Mouse (Mus musculus): ENCODE measurements around the gene Rgs19. TPM values are rescaled to one million over a fixed set of nuclear protein-coding genes. Genes with fewer than 3 reads are reported as not detected.
A peak's percentile ranks its signal among the peaks of the same experiment; 100 is the strongest.

Gene Rgs19
- polyA plus RNA-seq (2015; fragmentation: Nextera tagmentation; extraction: Ambion mirVana) = 20.0 and 24.6 TPM in 2 replicates

DNA sequence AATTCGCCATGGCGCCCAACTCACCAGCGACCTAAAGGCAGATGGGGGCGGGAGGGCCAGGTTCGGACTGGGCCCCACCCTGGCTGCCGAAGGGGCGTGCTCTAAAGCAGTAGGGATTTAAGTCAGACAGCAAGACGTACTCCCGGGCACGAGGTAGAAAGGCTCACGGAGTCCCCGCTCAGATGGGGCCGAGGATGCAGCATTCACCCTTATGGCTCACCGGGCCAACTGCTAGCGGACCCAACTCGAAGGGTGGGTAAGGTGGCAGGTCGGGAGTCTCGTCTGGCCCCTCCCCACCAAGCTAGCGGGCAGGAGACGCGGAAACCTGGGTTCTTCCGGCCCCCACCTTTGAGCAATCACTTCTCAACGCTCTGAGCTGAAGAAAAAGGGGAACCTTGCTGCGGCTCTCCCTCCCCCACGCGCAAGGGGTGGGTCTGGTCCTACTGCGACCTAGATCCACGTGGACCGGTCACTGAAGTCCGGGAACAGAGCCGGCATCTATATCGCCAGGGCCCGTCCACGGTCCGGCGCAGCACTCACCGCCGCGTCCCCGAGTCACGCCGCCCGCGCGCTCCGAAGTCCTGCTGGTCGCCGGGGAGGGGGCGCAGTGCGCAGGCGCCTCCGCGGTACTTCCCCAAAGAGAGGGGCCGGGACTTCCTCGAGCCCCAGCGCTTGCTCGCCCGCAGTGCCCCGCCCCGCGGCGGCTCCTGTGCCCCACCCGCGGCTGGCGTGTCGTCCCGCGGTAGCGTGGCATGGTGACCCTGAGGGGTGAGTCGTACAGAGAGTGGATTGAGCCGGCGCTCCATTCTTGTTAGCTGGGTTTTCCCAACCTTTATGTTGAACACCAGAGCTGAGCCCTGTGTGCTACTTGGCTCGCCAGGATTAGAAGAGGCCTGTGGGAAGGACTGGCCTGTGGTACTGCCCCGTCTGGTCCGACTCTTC is at the start of gene Rgs19:
Rgs19 (minus strand) TSS at position 639 of the 942 bp plus-strand sequence.
- Histone ChIP-seq H3K4me3 (ENCODE audit: low read depth, low read length) (peak within 1 kb of the TSS; percentile 61), H3K9me3 (ENCODE audit: control insufficient read depth, low read length) (no peaks in the 10 kb centered on the region), H3K9ac (ENCODE audit: low read length) (peak within 1 kb of the TSS; percentile 62), H3K27me3 (ENCODE audit: control insufficient read depth, insufficient read depth, low read length) (no peaks in the 10 kb centered on the region), H3K27ac (replicated peaks) (0 out of 2 replicates have a peak within 1 kb of the TSS, but pooled peaks have one; percentile 31), H3K4me1 (replicated peaks; ENCODE audit: control insufficient read depth, insufficient read depth) (peaks cover 2% of the 10 kb centered on the region; the same call in 1 of the 2 replicates), H3K4me2 (replicated peaks; ENCODE audit: low read depth) (peak within 1 kb of the TSS; percentile 95), H3K36me3 (ENCODE audit: control insufficient read depth, insufficient read depth, low read length) (0 out of 2 replicates have a peak, but pooled peaks cover 3% of the 10 kb centered on the region)
- under 1% methylated on average over 73 of the region's 75 CpGs for WGBS
- peak; percentile 81 for ATAC-seq (ENCODE audit: low FRiP score, low TSS enrichment)
- no peak for TF ChIP-seq EP300 (optimal IDR thresholded peaks at IDR 0.05)
- peak; percentile 78 for DNase-seq (ENCODE audit: low spot score)

- ATAC-seq (ENCODE audit: low FRiP score, low TSS enrichment) (no peak), DNase-seq (ENCODE audit: low spot score) (no peak)
- Histone ChIP-seq H3K4me1 (replicated peaks; ENCODE audit: control insufficient read depth, insufficient read depth) (no peaks in the 10 kb centered on the region), H3K36me3 (ENCODE audit: control insufficient read depth, insufficient read depth, low read length) (no peaks in the 10 kb centered on the region), H3K27me3 (ENCODE audit: control insufficient read depth, insufficient read depth, low read length) (no peaks in the 10 kb centered on the region), H3K4me2 (replicated peaks; ENCODE audit: low read depth) (no peak overlapping the region), H3K9me3 (ENCODE audit: control insufficient read depth, low read length) (no peaks in the 10 kb centered on the region), H3K4me3 (ENCODE audit: low read depth, low read length) (no peak overlapping the region), H3K27ac (replicated peaks) (no peak overlapping the region), H3K9ac (ENCODE audit: low read length) (no peak overlapping the region)
- WGBS = 64% methylated on average over 3 of the region's 3 CpGs
- no peak for TF ChIP-seq EP300 (optimal IDR thresholded peaks at IDR 0.05)
- TF ChIP-seq CTCF (IDR thresholded peaks at IDR 0.05; ENCODE audit: low read depth) = no peak
Measured at GRCm38 (mm10) chr2:181730051-181730450, 36.3 kb upstream of the Rgs19 start.

DNA sequence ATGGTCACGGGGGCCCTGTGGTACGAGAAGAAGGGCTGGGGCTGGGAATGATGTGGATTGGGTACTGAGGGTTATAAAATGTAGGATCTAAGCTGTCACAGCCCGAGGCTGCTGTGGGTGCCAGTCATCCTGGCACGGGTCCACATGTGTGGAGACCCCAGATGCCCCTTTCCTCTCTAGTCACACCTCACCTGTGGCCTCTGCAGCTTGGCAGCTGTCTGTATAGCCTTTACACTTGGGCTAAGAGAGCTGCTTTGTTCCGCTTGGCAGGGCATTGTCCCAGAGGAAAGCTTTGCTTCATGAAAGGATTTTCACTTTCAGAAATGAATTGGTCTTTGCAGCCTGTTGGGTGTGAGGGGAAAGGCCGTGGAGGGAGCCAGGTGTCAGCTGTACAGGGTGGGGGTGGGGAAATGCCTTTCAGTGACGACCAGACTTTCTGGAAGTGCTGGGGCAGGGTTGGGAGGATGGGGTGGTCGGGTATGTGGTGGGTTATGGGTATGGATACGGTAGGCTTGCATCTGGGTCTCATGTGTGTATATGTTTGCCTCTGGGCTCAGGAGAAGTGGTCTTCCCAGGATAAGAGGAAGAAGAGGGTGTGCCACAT is 34.0 kb upstream of the Rgs19 start:
- no peak overlapping the region for H3K4me2 ChIP-seq (replicated peaks; ENCODE audit: low read depth)
- no peaks in the 10 kb centered on the region for H3K36me3 ChIP-seq (ENCODE audit: control insufficient read depth, insufficient read depth, low read length)
- H3K9me3 ChIP-seq (ENCODE audit: control insufficient read depth, low read length) = no peaks in the 10 kb centered on the region
- H3K27me3 ChIP-seq (ENCODE audit: control insufficient read depth, insufficient read depth, low read length) = no peaks in the 10 kb centered on the region
- 42% methylated on average over 9 of the region's 9 CpGs for WGBS
- DNase-seq (ENCODE audit: low spot score) (no peak), ATAC-seq (ENCODE audit: low FRiP score, low TSS enrichment) (no peak)
- H3K27ac ChIP-seq (replicated peaks) = no peak overlapping the region
- H3K4me3 ChIP-seq (ENCODE audit: low read depth, low read length) = no peak overlapping the region
- TF ChIP-seq EP300 (optimal IDR thresholded peaks at IDR 0.05) = no peak
- no peak for TF ChIP-seq CTCF (IDR thresholded peaks at IDR 0.05; ENCODE audit: low read depth)
- H3K4me1 ChIP-seq (replicated peaks; ENCODE audit: control insufficient read depth, insufficient read depth) = no peaks in the 10 kb centered on the region
- no peak overlapping the region for H3K9ac ChIP-seq (ENCODE audit: low read length)

- ATAC-seq (ENCODE audit: low FRiP score, low TSS enrichment) (no peak; the same call in 1 of the 2 replicates), DNase-seq (ENCODE audit: low spot score) (peak; percentile 49)
- Histone ChIP-seq H3K27me3 (ENCODE audit: control insufficient read depth, insufficient read depth, low read length) (no peaks in the 10 kb centered on the region), H3K27ac (replicated peaks) (no peak overlapping the region), H3K4me3 (ENCODE audit: low read depth, low read length) (no peak overlapping the region), H3K9ac (ENCODE audit: low read length) (no peak overlapping the region), H3K9me3 (ENCODE audit: control insufficient read depth, low read length) (no peaks in the 10 kb centered on the region), H3K4me2 (replicated peaks; ENCODE audit: low read depth) (no peak overlapping the region), H3K36me3 (ENCODE audit: control insufficient read depth, insufficient read depth, low read length) (no peaks in the 10 kb centered on the region), H3K4me1 (replicated peaks; ENCODE audit: control insufficient read depth, insufficient read depth) (no peaks in the 10 kb centered on the region)
- WGBS = 10% methylated on average over 3 of the region's 3 CpGs
- TF ChIP-seq EP300 (optimal IDR thresholded peaks at IDR 0.05) (no peak), CTCF (IDR thresholded peaks at IDR 0.05; ENCODE audit: low read depth) (peak; percentile 76)
Measured at GRCm38 (mm10) chr2:181722213-181722612, 28.4 kb upstream of the Rgs19 start.

GRCm38 (mm10) chr2:181721200-181721599 is 27.4 kb upstream of the Rgs19 start:
- H3K36me3 ChIP-seq (ENCODE audit: control insufficient read depth, insufficient read depth, low read length) = no peaks in the 10 kb centered on the region
- no peaks in the 10 kb centered on the region for H3K4me1 ChIP-seq (replicated peaks; ENCODE audit: control insufficient read depth, insufficient read depth)
- H3K9me3 ChIP-seq (ENCODE audit: control insufficient read depth, low read length) = no peaks in the 10 kb centered on the region
- H3K27me3 ChIP-seq (ENCODE audit: control insufficient read depth, insufficient read depth, low read length) = no peaks in the 10 kb centered on the region
- H3K27ac ChIP-seq (replicated peaks) = no peak overlapping the region
- no peak overlapping the region for H3K9ac ChIP-seq (ENCODE audit: low read length)
- no peak for TF ChIP-seq CTCF (IDR thresholded peaks at IDR 0.05; ENCODE audit: low read depth)
- no peak for TF ChIP-seq EP300 (optimal IDR thresholded peaks at IDR 0.05)
- DNase-seq (ENCODE audit: low spot score) (no peak), ATAC-seq (ENCODE audit: low FRiP score, low TSS enrichment) (no peak)
- no peak overlapping the region for H3K4me2 ChIP-seq (replicated peaks; ENCODE audit: low read depth)
- no peak overlapping the region for H3K4me3 ChIP-seq (ENCODE audit: low read depth, low read length)

DNA sequence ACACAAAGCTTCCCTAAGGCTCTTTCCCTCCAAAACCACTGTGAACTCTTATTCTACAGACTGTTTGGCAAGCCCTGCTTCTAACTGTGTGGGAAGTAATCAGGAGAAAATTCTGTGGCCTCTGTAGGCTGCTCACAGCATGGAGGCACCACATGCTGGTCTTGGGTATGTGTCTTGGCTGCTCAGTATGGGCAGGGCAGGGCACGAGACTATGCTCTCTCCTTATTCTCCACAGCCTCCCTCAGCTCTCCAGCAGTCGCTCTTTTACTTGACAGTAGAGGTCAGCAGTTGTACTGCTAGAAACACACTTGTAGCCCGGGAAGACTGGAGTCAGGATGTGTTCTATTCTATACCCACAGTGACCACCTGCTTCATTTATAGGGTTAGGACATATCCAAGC is 26.3 kb upstream of the Rgs19 start:
- ATAC-seq (ENCODE audit: low FRiP score, low TSS enrichment) = no peak
- Histone ChIP-seq H3K4me3 (ENCODE audit: low read depth, low read length) (no peak overlapping the region), H3K4me1 (replicated peaks; ENCODE audit: control insufficient read depth, insufficient read depth) (no peaks in the 10 kb centered on the region), H3K4me2 (replicated peaks; ENCODE audit: low read depth) (no peak overlapping the region), H3K9me3 (ENCODE audit: control insufficient read depth, low read length) (no peaks in the 10 kb centered on the region), H3K27ac (replicated peaks) (no peak overlapping the region), H3K27me3 (ENCODE audit: control insufficient read depth, insufficient read depth, low read length) (no peaks in the 10 kb centered on the region), H3K9ac (ENCODE audit: low read length) (no peak overlapping the region), H3K36me3 (ENCODE audit: control insufficient read depth, insufficient read depth, low read length) (no peaks in the 10 kb centered on the region)
- DNase-seq (ENCODE audit: low spot score) = no peak
- WGBS = 27% methylated on average over 3 of the region's 3 CpGs
- no peak for TF ChIP-seq CTCF (IDR thresholded peaks at IDR 0.05; ENCODE audit: low read depth)
- no peak for TF ChIP-seq EP300 (optimal IDR thresholded peaks at IDR 0.05)
